7 mouse cellular contexts compared by ENCODE assay signal in genomic region chr5:136428498-136429060, GRCm38 (mm10).
A peak's percentile ranks its signal among the peaks of the same experiment; 100 is the strongest.
DNase-seq lines count a peak whose midpoint lies in the region; ATAC-seq and TF ChIP-seq lines count a peak whose summit lies in the region.

No protein-coding gene starts in this region.

- no peak for TF ChIP-seq CTCF in thymus, adult 2 months (IDR thresholded peaks at IDR 0.05; ENCODE audit: borderline replicate concordance, control insufficient read depth, extremely low read depth, insufficient read depth, low read length, poor library complexity)

- TF ChIP-seq POLR2A in thymus, adult 2 months (IDR thresholded peaks at IDR 0.05; ENCODE audit: control insufficient read depth, extremely low read depth, insufficient read depth, low read length, poor library complexity): no peak

- ATAC-seq in kidney, embryonic 16.5 days (ENCODE audit: low FRiP score, low TSS enrichment): peak; percentile 78
- ATAC-seq in neutrophil, adult 5-6 weeks (ENCODE audit: extremely low read depth, insufficient number of reproducible peaks, low FRiP score, poor library complexity, severe bottlenecking): peak; percentile 25; the same call in 1 of the 2 replicates

- no peaks in the 10 kb centered on the region for H3K27me3 ChIP-seq in kidney, embryonic 16.5 days (ENCODE audit: insufficient read depth, low read length)
- no peaks in the 10 kb centered on the region for H3K27me3 ChIP-seq in thymus, adult 2 months (ENCODE audit: control insufficient read depth, insufficient read depth, low read length)

- no peaks in the 10 kb centered on the region for H3K36me3 ChIP-seq in kidney, embryonic 16.5 days (ENCODE audit: insufficient read depth, low read length)
- no peaks in the 10 kb centered on the region for H3K36me3 ChIP-seq in thymus, adult 2 months (ENCODE audit: control insufficient read depth, insufficient read depth, low read length)

- peak overlapping the region; percentile 83 for H3K27ac ChIP-seq in kidney, embryonic 16.5 days (ENCODE audit: low read length)
- no peak overlapping the region for H3K27ac ChIP-seq in thymus, adult 2 months (ENCODE audit: control insufficient read depth, insufficient read depth, low read length)

- H3K4me1 ChIP-seq in kidney, embryonic 16.5 days (ENCODE audit: insufficient read depth, low read length): peaks cover 42% of the 10 kb centered on the region
- peaks cover 7% of the 10 kb centered on the region; the same call in 1 of the 2 replicates for H3K4me1 ChIP-seq in thymus, adult 2 months (replicated peaks; ENCODE audit: control insufficient read depth, insufficient read depth, low read length)

- WGBS in kidney, embryonic 16.5 days: 13% methylated on average over 6 of the region's 6 CpGs
- 78% methylated on average over 6 of the region's 6 CpGs for WGBS in thymus, adult 2 months

- H3K9me3 ChIP-seq in kidney, embryonic 16.5 days (ENCODE audit: low read length): no peaks in the 10 kb centered on the region

- DNase-seq in 416B (ENCODE audit: low read depth): peak; percentile 36
- DNase-seq in adrenal gland, adult (ENCODE audit: inconsistent age in 2 of 2, low spot score in 1 of 2): peak; percentile 70 to 86
- peak; percentile 26 for DNase-seq in heart, adult 8-10 months (ENCODE audit: low spot score)
- DNase-seq in thymus, adult 2 months: no peak
- no peak for DNase-seq in gastrocnemius, postnatal 10 days

- 0 out of 2 replicates have a peak overlapping the region, but pooled peaks have one; percentile 2 for H3K9ac ChIP-seq in kidney, embryonic 16.5 days (replicated peaks; ENCODE audit: low read length)

- H3K4me3 ChIP-seq in kidney, embryonic 16.5 days (ENCODE audit: low read length): no peak overlapping the region
- H3K4me3 ChIP-seq in thymus, adult 2 months (ENCODE audit: control insufficient read depth, insufficient read depth, low read length): no peak overlapping the region

- no peak overlapping the region for H3K4me2 ChIP-seq in kidney, embryonic 16.5 days (replicated peaks; ENCODE audit: low read depth, low read length)

Comparison
In these comparisons a context has a peak if more than half of its experiments do, and no peak if none do; other contexts are left out.
1. DNase-seq: peak in 416B (single experiment), adrenal gland, adult (2 of 2) and heart, adult 8-10 months (single experiment); none in thymus, adult 2 months (single experiment) and gastrocnemius, postnatal 10 days (single experiment).